Mouse (Mus musculus) cortical plate, adult 2 months (tissue): ENCODE measurements around the gene Kcnj6.

ENCODE experiments used
- CTCF ChIP-seq: fragments of 200-500 bp; IDR thresholded peaks from 2 replicates; pipeline ENCODE4 v1.5.1; 2011; ENCODE audit warnings: mild to moderate bottlenecking, control low read depth, low read length; ENCODE audit not compliant: insufficient read depth; ENCODE audit errors: extremely low read depth
- POLR2A ChIP-seq: fragments of 200-500 bp; IDR thresholded peaks from 2 replicates; pipeline ENCODE4 v1.6.1; 2011; ENCODE audit warnings: mild to moderate bottlenecking, low read length, control low read depth; ENCODE audit not compliant: insufficient read depth; ENCODE audit errors: extremely low read depth

- TF ChIP-seq CTCF, result no peak
- no peak for TF ChIP-seq POLR2A
These were observed 283.0 kb downstream of the Kcnj6 start for GRCm38 (mm10) chr16:94714483-94714882.
